Mouse (Mus musculus) c-Kit-positive CD71-positive TER-119-negative erythroid progenitor cells, embryonic 14.5 days (primary cell): ENCODE results near the gene Tfap4.
A peak's percentile ranks its signal among the peaks of the same experiment; 100 is the strongest.
"Not testable (repeated sequence)": the region's sequence is repeated elsewhere in the genome, so short reads cannot be mapped to it uniquely, and the experiment has no call there.

Experiments used
- DNase-seq: peaks from one replicate; pipeline ENCODE4 v3.0.0-alpha.2; 2013; ENCODE audit warnings: low read depth

Gene Tfap4

GRCm38 (mm10) chr16:4552829-4553550 is 6.7 kb downstream of the Tfap4 start:
- DNase-seq: no peak

GRCm38 (mm10) chr16:4551885-4552284 is 7.8 kb downstream of the Tfap4 start:
- DNase-seq: no peak

- DNase-seq: no peak
Observed at GRCm38 (mm10) chr16:4551056-4551455, 8.6 kb downstream of the Tfap4 start.

- no peak for DNase-seq
Observed at GRCm38 (mm10) chr16:4548953-4549688, 10.5 kb downstream of the Tfap4 start.

- DNase-seq: no peak
Observed at GRCm38 (mm10) chr16:4547611-4548010, 12.0 kb downstream of the Tfap4 start.

GRCm38 (mm10) chr16:4546838-4547237 is 12.8 kb downstream of the Tfap4 start:
- DNase-seq: no peak

GRCm38 (mm10) chr16:4544845-4545244 is 14.8 kb downstream of the Tfap4 start:
- no peak for DNase-seq

- no peak for DNase-seq
Observed at GRCm38 (mm10) chr16:4543266-4543665, 16.4 kb downstream of the Tfap4 start.

GRCm38 (mm10) chr16:4542236-4542774 is 17.3 kb downstream of the Tfap4 start:
- DNase-seq: no peak

- DNase-seq: peak; percentile 100
Observed at GRCm38 (mm10) chr16:4541501-4542198, 18.0 kb downstream of the Tfap4 start, which contains the start of gene Srl. Gene Srl, minus strand, starts transcription at chr16:4541816.

- no peak for DNase-seq
Observed at GRCm38 (mm10) chr16:4541033-4541432, 18.6 kb downstream of the Tfap4 start.

- no peak for DNase-seq
Observed at GRCm38 (mm10) chr16:4540064-4540775, 19.4 kb downstream of the Tfap4 start.

GRCm38 (mm10) chr16:4539521-4539920 is 20.1 kb downstream of the Tfap4 start:
- DNase-seq: no peak

GRCm38 (mm10) chr16:4537616-4538358 is 21.9 kb downstream of the Tfap4 start:
- DNase-seq: no peak

- DNase-seq: not testable (repeated sequence)
Observed at GRCm38 (mm10) chr16:4527373-4527772, 32.3 kb downstream of the Tfap4 start.

GRCm38 (mm10) chr16:4523313-4524004 is 36.2 kb downstream of the Tfap4 start:
- DNase-seq: no peak

GRCm38 (mm10) chr16:4522879-4523278 is 36.8 kb downstream of the Tfap4 start:
- no peak for DNase-seq

GRCm38 (mm10) chr16:4521735-4522530 is 37.7 kb downstream of the Tfap4 start:
- no peak for DNase-seq

GRCm38 (mm10) chr16:4521074-4521667 is 38.5 kb downstream of the Tfap4 start:
- no peak for DNase-seq
